Mouse (Mus musculus): Measurements from ENCODE around the gene Gnai2. TPM values are rescaled to one million over a fixed set of nuclear protein-coding genes. Genes with fewer than 3 reads are reported as not detected.
A peak's percentile ranks its signal among the peaks of the same experiment; 100 is the strongest.

Gene Gnai2
- polyA plus RNA-seq, 1 experiment from 2014 or later: 265 TPM

DNA sequence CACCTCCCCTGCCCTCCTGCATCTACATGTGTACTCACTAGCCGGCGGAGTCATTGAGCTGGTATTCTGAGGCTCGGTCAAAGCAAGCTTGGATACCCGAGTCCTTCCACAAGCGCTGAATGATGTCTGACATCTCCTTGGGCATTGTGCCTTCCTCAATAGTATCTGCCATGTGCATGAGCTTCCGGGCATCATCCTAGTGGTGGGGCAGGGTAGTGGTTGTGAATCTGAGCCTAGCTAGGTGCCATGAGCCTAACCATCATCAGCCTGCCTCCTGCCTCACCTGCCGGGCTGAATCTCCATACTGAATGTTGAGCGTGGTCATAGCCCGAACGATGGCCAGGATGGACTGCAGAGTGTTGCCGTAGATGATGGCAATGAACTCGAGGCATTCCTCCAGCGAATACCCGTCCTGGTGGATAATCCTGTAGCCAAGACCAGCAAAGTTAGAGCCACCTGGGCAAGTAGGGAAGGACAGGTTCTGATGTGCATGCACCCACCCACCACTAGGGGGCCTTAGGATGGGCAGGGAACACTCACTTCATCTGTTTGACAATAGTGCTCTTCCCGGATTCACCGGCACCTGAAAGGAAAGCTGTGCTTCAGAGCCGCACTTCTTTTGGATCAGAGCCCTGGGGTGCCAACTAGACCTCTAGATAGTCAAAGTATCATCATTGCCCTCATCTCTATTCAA, 42.1 kb upstream of the Gnai2 start:
- no peak for ATAC-seq
- Histone ChIP-seq H3K4me2 (replicated peaks; ENCODE audit: low read depth) (no peak overlapping the region), H3K9me3 (ENCODE audit: control insufficient read depth) (no peaks in the 10 kb centered on the region), H3K27ac (ENCODE audit: low read depth, low read length) (no peak overlapping the region), H3K4me1 (replicated peaks; ENCODE audit: control insufficient read depth, insufficient read depth, low read length) (no peaks in the 10 kb centered on the region; the same call in 1 of the 2 replicates), H3K9ac (ENCODE audit: low read depth, low read length) (no peak overlapping the region), H3K36me3 (ENCODE audit: control insufficient read depth, insufficient read depth) (no peaks in the 10 kb centered on the region), H3K4me3 (ENCODE audit: low read depth, low read length) (no peak overlapping the region), H3K27me3 (replicated peaks; ENCODE audit: control insufficient read depth, insufficient read depth, low read length) (peaks cover 17% of the 10 kb centered on the region)
- peak; percentile 86 for TF ChIP-seq CTCF (IDR thresholded peaks at IDR 0.05; ENCODE audit: low read depth)
- 14% methylated on average over 17 of the region's 17 CpGs for WGBS

GRCm38 (mm10) chr9:107676302-107676701, 41.1 kb upstream of the Gnai2 start:
- TF ChIP-seq CTCF (IDR thresholded peaks at IDR 0.05; ENCODE audit: low read depth): no peak
- under 1% methylated on average over 25 of the region's 25 CpGs for WGBS
- peak overlapping the region; percentile 66 for H3K4me2 ChIP-seq (replicated peaks; ENCODE audit: low read depth)
- H3K36me3 ChIP-seq (ENCODE audit: control insufficient read depth, insufficient read depth): no peaks in the 10 kb centered on the region
- H3K4me3 ChIP-seq (ENCODE audit: low read depth, low read length): peak overlapping the region; percentile 31
- H3K4me1 ChIP-seq (replicated peaks; ENCODE audit: control insufficient read depth, insufficient read depth, low read length): no peaks in the 10 kb centered on the region; the same call in 1 of the 2 replicates
- no peak overlapping the region for H3K27ac ChIP-seq (ENCODE audit: low read depth, low read length)
- H3K9me3 ChIP-seq (ENCODE audit: control insufficient read depth): no peaks in the 10 kb centered on the region
- no peak overlapping the region for H3K9ac ChIP-seq (ENCODE audit: low read depth, low read length)
- no peak for ATAC-seq
- H3K27me3 ChIP-seq (replicated peaks; ENCODE audit: control insufficient read depth, insufficient read depth, low read length): peaks cover 17% of the 10 kb centered on the region

GRCm38 (mm10) chr9:107675671-107676301, 40.6 kb upstream of the Gnai2 start:
- Histone ChIP-seq H3K9me3 (ENCODE audit: control insufficient read depth) (no peaks in the 10 kb centered on the region), H3K4me1 (replicated peaks; ENCODE audit: control insufficient read depth, insufficient read depth, low read length) (no peaks in the 10 kb centered on the region; the same call in 1 of the 2 replicates), H3K36me3 (ENCODE audit: control insufficient read depth, insufficient read depth) (no peaks in the 10 kb centered on the region), H3K27ac (ENCODE audit: low read depth, low read length) (no peak overlapping the region), H3K4me3 (ENCODE audit: low read depth, low read length) (peak overlapping the region; percentile 31), H3K27me3 (replicated peaks; ENCODE audit: control insufficient read depth, insufficient read depth, low read length) (peaks cover 17% of the 10 kb centered on the region), H3K4me2 (replicated peaks; ENCODE audit: low read depth) (peak overlapping the region; percentile 66), H3K9ac (ENCODE audit: low read depth, low read length) (no peak overlapping the region)
- WGBS: under 1% methylated on average over 39 of the region's 39 CpGs
- TF ChIP-seq CTCF (IDR thresholded peaks at IDR 0.05; ENCODE audit: low read depth): peak; percentile 96
- peak; percentile 56 for ATAC-seq

- H3K9ac ChIP-seq (ENCODE audit: low read depth, low read length): no peak overlapping the region
- H3K36me3 ChIP-seq (ENCODE audit: control insufficient read depth, insufficient read depth): no peaks in the 10 kb centered on the region
- peak; percentile 73 for ATAC-seq
- H3K27ac ChIP-seq (ENCODE audit: low read depth, low read length): peak overlapping the region; percentile 41; the same call in 1 of the 2 replicates
- H3K9me3 ChIP-seq (ENCODE audit: control insufficient read depth): no peaks in the 10 kb centered on the region
- WGBS: 59% methylated on average over 9 of the region's 9 CpGs
- no peak overlapping the region for H3K4me2 ChIP-seq (replicated peaks; ENCODE audit: low read depth)
- H3K4me3 ChIP-seq (ENCODE audit: low read depth, low read length): no peak overlapping the region
- peaks cover 17% of the 10 kb centered on the region for H3K27me3 ChIP-seq (replicated peaks; ENCODE audit: control insufficient read depth, insufficient read depth, low read length)
- TF ChIP-seq CTCF (IDR thresholded peaks at IDR 0.05; ENCODE audit: low read depth): no peak
- no peaks in the 10 kb centered on the region; the same call in 1 of the 2 replicates for H3K4me1 ChIP-seq (replicated peaks; ENCODE audit: control insufficient read depth, insufficient read depth, low read length)
These were observed 39.7 kb upstream of the Gnai2 start for GRCm38 (mm10) chr9:107674609-107675429.

DNA sequence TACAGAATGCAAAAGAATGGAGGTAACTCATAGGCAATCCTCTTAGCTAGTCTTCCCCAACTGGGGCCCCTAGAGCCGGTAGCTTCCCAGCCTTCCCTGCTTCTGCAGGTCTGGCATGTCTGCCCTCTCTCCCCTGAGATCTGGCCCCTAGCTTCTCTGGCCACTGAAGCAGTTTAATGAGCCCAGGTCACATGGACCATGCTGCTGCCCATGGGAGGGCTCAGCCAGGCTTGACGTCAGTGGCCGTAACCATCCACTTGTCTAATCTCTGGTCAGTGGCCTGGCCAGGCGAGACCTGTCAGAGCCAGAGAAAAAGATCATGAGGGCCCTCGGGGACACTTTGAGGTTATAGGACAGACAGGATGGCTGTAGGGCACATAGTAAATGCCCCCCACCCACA, 35.1 kb upstream of the Gnai2 start:
- H3K4me1 ChIP-seq (replicated peaks; ENCODE audit: control insufficient read depth, insufficient read depth, low read length): peaks cover 8% of the 10 kb centered on the region
- H3K9ac ChIP-seq (ENCODE audit: low read depth, low read length): no peak overlapping the region
- H3K36me3 ChIP-seq (ENCODE audit: control insufficient read depth, insufficient read depth): no peaks in the 10 kb centered on the region
- WGBS: 76% methylated on average over 5 of the region's 5 CpGs
- H3K27ac ChIP-seq (ENCODE audit: low read depth, low read length): no peak overlapping the region
- ATAC-seq: no peak
- no peak overlapping the region for H3K4me3 ChIP-seq (ENCODE audit: low read depth, low read length)
- no peak for TF ChIP-seq CTCF (IDR thresholded peaks at IDR 0.05; ENCODE audit: low read depth)
- no peak overlapping the region for H3K4me2 ChIP-seq (replicated peaks; ENCODE audit: low read depth)
- H3K9me3 ChIP-seq (ENCODE audit: control insufficient read depth): no peaks in the 10 kb centered on the region
- H3K27me3 ChIP-seq (replicated peaks; ENCODE audit: control insufficient read depth, insufficient read depth, low read length): peaks cover 19% of the 10 kb centered on the region

GRCm38 (mm10) chr9:107669480-107669945, 34.3 kb upstream of the Gnai2 start, which contains the start of gene Slc38a3:
Slc38a3 (minus strand) TSS chr9:107669530.
- no peak for ATAC-seq
- Histone ChIP-seq H3K4me3 (ENCODE audit: low read depth, low read length) (no peak within 1 kb of the TSS), H3K4me1 (replicated peaks; ENCODE audit: control insufficient read depth, insufficient read depth, low read length) (peaks cover 8% of the 10 kb centered on the region), H3K27ac (ENCODE audit: low read depth, low read length) (no peak within 1 kb of the TSS), H3K9ac (ENCODE audit: low read depth, low read length) (no peak within 1 kb of the TSS), H3K9me3 (ENCODE audit: control insufficient read depth) (no peaks in the 10 kb centered on the region), H3K4me2 (replicated peaks; ENCODE audit: low read depth) (no peak within 1 kb of the TSS), H3K36me3 (ENCODE audit: control insufficient read depth, insufficient read depth) (no peaks in the 10 kb centered on the region), H3K27me3 (replicated peaks; ENCODE audit: control insufficient read depth, insufficient read depth, low read length) (peaks cover 22% of the 10 kb centered on the region)
- no peak for TF ChIP-seq CTCF (IDR thresholded peaks at IDR 0.05; ENCODE audit: low read depth)
- 88% methylated on average over 9 of the region's 9 CpGs for WGBS

All from intestine, postnatal 0 days (tissue).